ENCODE assay signal across 19 mouse cellular contexts in genomic region chr1:135062936-135063335, GRCm38 (mm10). TPM values are rescaled to one million over a fixed set of nuclear protein-coding genes. Genes with fewer than 3 reads are reported as not detected.
DNase-seq lines count a peak whose midpoint lies in the region; ATAC-seq and TF ChIP-seq lines count a peak whose summit lies in the region.
"Had no signal": no experiment of that assay in that cellular context is flagged by ENCODE, and none has a peak within 500 bp of the region (broad histone marks: within the 10 kb centered on the region; RNA-seq: fewer than 3 reads in every experiment).

No protein-coding gene starts in this region.

- no peak for TF ChIP-seq EP300 in liver, postnatal 0 days (IDR thresholded peaks at IDR 0.05; ENCODE audit: low read depth)
- TF ChIP-seq EP300 in MEL (IDR thresholded peaks at IDR 0.05; ENCODE audit: low read depth in 1 of 2, low read length in 2 of 2): no peak

- H3K9ac ChIP-seq in liver, postnatal 0 days (replicated peaks): no peak overlapping the region
- H3K9ac ChIP-seq in liver, embryonic 11.5 days (ENCODE audit: low read depth, low read length): no peak overlapping the region
- H3K9ac ChIP-seq in MEL (ENCODE audit: control insufficient read depth, low read depth, low read length, poor library complexity, severe bottlenecking): no peak overlapping the region
- H3K9ac ChIP-seq: hindbrain, embryonic 13.5 days; midbrain, embryonic 13.5 days; neural tube, embryonic 15.5 days had no signal

- no peak for TF ChIP-seq RAD21 in MEL (IDR thresholded peaks at IDR 0.05; ENCODE audit: low read depth, low read length)

- 60% methylated on average over 5 of the region's 5 CpGs for whole genome bisulfite sequencing in liver, postnatal 0 days (ENCODE audit: insufficient replicate concordance)
- WGBS in liver, embryonic 11.5 days: 57% methylated on average over 5 of the region's 5 CpGs

- 0 out of 2 replicates have a peak, but pooled peaks cover 2% of the 10 kb centered on the region for H3K27me3 ChIP-seq in liver, postnatal 0 days (ENCODE audit: insufficient read depth, low read length)
- no peaks in the 10 kb centered on the region for H3K27me3 ChIP-seq in liver, embryonic 11.5 days (replicated peaks; ENCODE audit: control insufficient read depth, insufficient read depth, low read length)
- peaks cover 5 to 11% of the 10 kb centered on the region in 2 experiments; a peak in 3 of 4 replicates for H3K27me3 ChIP-seq in MEL (ENCODE audit: control insufficient read depth in 1 of 2, insufficient read depth in 2 of 2, low read length in 2 of 2)
- H3K27me3 ChIP-seq: hindbrain, embryonic 13.5 days; midbrain, embryonic 13.5 days; neural tube, embryonic 15.5 days had no signal

- H3K9me3 ChIP-seq in liver, postnatal 0 days (ENCODE audit: low read length): no peaks in the 10 kb centered on the region
- no peaks in the 10 kb centered on the region; the same call in 1 of the 2 replicates for H3K9me3 ChIP-seq in liver, embryonic 11.5 days (ENCODE audit: control insufficient read depth, low read length)
- H3K9me3 ChIP-seq in MEL (replicated peaks; ENCODE audit: insufficient read depth, low read length): no peaks in the 10 kb centered on the region
- H3K9me3 ChIP-seq: hindbrain, embryonic 13.5 days; midbrain, embryonic 13.5 days; neural tube, embryonic 15.5 days had no signal

- TF ChIP-seq POLR2A in MEL (IDR thresholded peaks at IDR 0.05; ENCODE audit: control insufficient read depth in 1 of 2, insufficient read depth in 1 of 2, low read depth in 1 of 2, low read length in 2 of 2, poor library complexity in 1 of 2): no peak

- intact Hi-C loops in left cerebral cortex, postnatal 14 days (cut with DNase I): no loop called here

- ATAC-seq in liver, postnatal 0 days: no peak
- no peak for ATAC-seq in liver, embryonic 11.5 days (replicated peaks; ENCODE audit: low FRiP score)
- ATAC-seq: lung, postnatal 0 days; midbrain, embryonic 13.5 days had no signal

- no peaks in the 10 kb centered on the region for H3K36me3 ChIP-seq in liver, postnatal 0 days (replicated peaks; ENCODE audit: insufficient read depth, low read length)
- no peaks in the 10 kb centered on the region for H3K36me3 ChIP-seq in liver, embryonic 11.5 days (ENCODE audit: control insufficient read depth, insufficient read depth, low read length)
- H3K36me3 ChIP-seq in MEL (ENCODE audit: control insufficient read depth in 1 of 2, insufficient read depth in 2 of 2, low read length in 2 of 2): no peaks in the 10 kb centered on the region
- H3K36me3 ChIP-seq: hindbrain, embryonic 13.5 days; midbrain, embryonic 13.5 days; neural tube, embryonic 15.5 days had no signal

- no peaks in the 10 kb centered on the region for H3K79me2 ChIP-seq in MEL (ENCODE audit: control insufficient read depth, insufficient read depth, low read length, poor library complexity)

- TF ChIP-seq CTCF in liver, postnatal 0 days (IDR thresholded peaks at IDR 0.05; ENCODE audit: low read depth): peak; percentile 37
- peak; percentile 7 to 43 (median 8); a peak in 2 of 6 replicates for TF ChIP-seq CTCF in MEL (IDR thresholded peaks at IDR 0.05 in 2 of 3, conservative IDR thresholded peaks at IDR 0.05 in 1 of 3; ENCODE audit: control insufficient read depth in 1 of 3, insufficient read depth in 1 of 3, low read depth in 2 of 3, low read length in 3 of 3, poor library complexity in 1 of 3, severe bottlenecking in 1 of 3)

- no peak for DNase-seq in liver, postnatal 0 days
- no peak for DNase-seq in liver, embryonic 11.5 days (ENCODE audit: low spot score)
- DNase-seq in ES-CJ7 (ENCODE audit: low read depth, low spot score) (peak; percentile 63), MEL (ENCODE audit: low read depth, low spot score) (no peak)
- DNase-seq in thymus, postnatal 25 days: peak; percentile 20
- no peak for DNase-seq in left cerebral cortex, postnatal 14 days (ENCODE audit: low spot score in 2 of 2)
- no peak for DNase-seq in kidney, postnatal 14 days
- DNase-seq: cerebellum, adult 11-12 months; cerebellum, postnatal 25 days; gastrocnemius, postnatal 10 days; heart, postnatal 10 days; kidney, adult 2 months; kidney, postnatal 36 days; liver had no signal

- H3K4me1 ChIP-seq in liver, postnatal 0 days (ENCODE audit: insufficient read depth): no peaks in the 10 kb centered on the region
- no peaks in the 10 kb centered on the region for H3K4me1 ChIP-seq in liver, embryonic 11.5 days (replicated peaks; ENCODE audit: control insufficient read depth, insufficient read depth, low read length)
- H3K4me1 ChIP-seq in MEL (ENCODE audit: control insufficient read depth in 1 of 2, insufficient read depth in 2 of 2, low read length in 2 of 2): no peaks in the 10 kb centered on the region
- H3K4me1 ChIP-seq: hindbrain, embryonic 13.5 days; midbrain, embryonic 13.5 days; neural tube, embryonic 15.5 days had no signal

- H3K4me3 ChIP-seq in liver, postnatal 0 days (ENCODE audit: low read depth, low read length): no peak overlapping the region
- no peak overlapping the region for H3K4me3 ChIP-seq in liver, embryonic 11.5 days (ENCODE audit: low read depth, low read length)
- no peak overlapping the region for H3K4me3 ChIP-seq in MEL (ENCODE audit: control insufficient read depth in 1 of 2, insufficient read depth in 1 of 2, low read depth in 2 of 2, low read length in 2 of 2)
- H3K4me3 ChIP-seq: hindbrain, embryonic 13.5 days; midbrain, embryonic 13.5 days; myocyte; neural tube, embryonic 15.5 days had no signal

- H3K4me2 ChIP-seq in liver, postnatal 0 days (ENCODE audit: low read depth, low read length): no peak overlapping the region
- no peak overlapping the region for H3K4me2 ChIP-seq in liver, embryonic 11.5 days
- H3K4me2 ChIP-seq: hindbrain, embryonic 13.5 days; midbrain, embryonic 13.5 days; neural tube, embryonic 15.5 days had no signal

- H3K27ac ChIP-seq in liver, postnatal 0 days (ENCODE audit: low read depth): no peak overlapping the region
- no peak overlapping the region for H3K27ac ChIP-seq in liver, embryonic 11.5 days (ENCODE audit: low read depth, low read length)
- H3K27ac ChIP-seq in MEL (ENCODE audit: control insufficient read depth, low read depth, low read length): no peak overlapping the region
- H3K27ac ChIP-seq: hindbrain, embryonic 13.5 days; midbrain, embryonic 13.5 days; neural tube, embryonic 15.5 days had no signal

TF ChIP-seq in MEL, 35 proteins besides CTCF, POLR2A, EP300 and RAD21:
- TF ChIP-seq MYB (IDR thresholded peaks at IDR 0.05; ENCODE audit: low read depth, low read length) (no peak), JUND (IDR thresholded peaks at IDR 0.05; ENCODE audit: low read depth, low read length) (no peak), HCFC1 (IDR thresholded peaks at IDR 0.05; ENCODE audit: low read depth, low read length) (no peak), GATA1 (IDR thresholded peaks at IDR 0.05; ENCODE audit: low read depth, low read length) (no peak), NRF1 (IDR thresholded peaks at IDR 0.05; ENCODE audit: insufficient read depth, low read depth, low read length, poor library complexity, severe bottlenecking) (no peak), POLR2AphosphoS2 (IDR thresholded peaks at IDR 0.05; ENCODE audit: low read length) (no peak), TCF12 (IDR thresholded peaks at IDR 0.05; ENCODE audit: low read depth, low read length) (no peak)

RNA-seq across cellular contexts. Expression of gene Lgr6, which starts 42.1 kb away (rescaled TPM):
- polyA plus RNA-seq in liver, postnatal 0 days (2015; fragmentation: Nextera tagmentation; extraction: Ambion mirVana): 0.06 and 0.32 TPM in 2 replicates
- 0.48 and 0.70 TPM in 2 replicates for polyA plus RNA-seq in liver, embryonic 11.5 days (2014; fragmentation: Nextera tagmentation; extraction: Ambion mirVana)
- 0.04 and 0.07 TPM in 2 replicates for total RNA-seq in MEL (2012; rRNA removed)
- under 1 TPM in 1 of 2 experiments, not detected in 1; 0.10 TPM for polyA plus RNA-seq in MEL (2012; ENCODE audit: insufficient read depth in 1 of 2, insufficient read length in 2 of 2, low read depth in 1 of 2, low replicate concordance in 2 of 2, missing spikeins in 1 of 2)
- 1 to 10 TPM; 2.7 TPM for total RNA-seq in left cerebral cortex, postnatal 14 days (2021)

Comparison
In these comparisons a context has a peak if more than half of its experiments do, and no peak if none do; other contexts are left out.
1. DNase-seq: peak in ES-CJ7 (single experiment) and thymus, postnatal 25 days (single experiment); none in liver, postnatal 0 days (single experiment), liver, embryonic 11.5 days (single experiment), MEL (single experiment), left cerebral cortex, postnatal 14 days (0 of 2) and kidney, postnatal 14 days (single experiment).